Mouse (Mus musculus): ENCODE measurements at regions not wholly inside any gene's neighbourhood (a gene's known extent, or its start where the extent isn't known, plus 50 kb on each side); places are given as distances from the start of the nearest gene placed in this dataset.

GRCm38 (mm10) chr5:106392213-106392612 is 65.8 kb downstream of the Barhl2 start:
- DNase-seq (ENCODE audit: low spot score), result no peak

GRCm38 (mm10) chr5:106386621-106387020 is 71.3 kb downstream of the Barhl2 start:
- no peak for DNase-seq (ENCODE audit: low spot score)

DNA sequence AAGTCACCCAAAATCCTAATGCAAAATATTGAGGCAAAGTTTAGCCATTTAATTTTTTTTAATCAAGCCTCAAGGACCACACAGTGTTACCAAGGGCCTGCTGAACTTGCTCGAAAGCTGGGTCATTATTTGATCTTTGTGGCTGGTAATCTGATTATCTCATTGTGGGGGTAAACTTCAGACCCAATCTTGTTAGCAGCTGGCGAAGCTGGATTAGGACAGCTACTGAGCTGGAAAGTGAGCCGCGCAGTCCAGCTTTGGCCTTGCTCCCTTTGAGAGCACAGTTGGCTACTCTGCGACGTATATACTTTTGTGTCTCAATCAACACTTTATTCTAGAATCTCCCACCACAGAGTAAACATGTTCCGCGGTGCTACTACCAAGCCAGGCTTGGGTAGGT is 72.1 kb downstream of the Barhl2 start:
- no peak for DNase-seq (ENCODE audit: low spot score)

GRCm38 (mm10) chr5:106385219-106385618 is 72.7 kb downstream of the Barhl2 start:
- DNase-seq (ENCODE audit: low spot score), result no peak

- DNase-seq (ENCODE audit: low spot score), result no peak
Observed at GRCm38 (mm10) chr5:106384138-106384770, 73.7 kb downstream of the Barhl2 start.

- no peak for DNase-seq (ENCODE audit: low spot score)
Observed at GRCm38 (mm10) chr5:106381919-106382318, 76.0 kb downstream of the Barhl2 start.

DNA sequence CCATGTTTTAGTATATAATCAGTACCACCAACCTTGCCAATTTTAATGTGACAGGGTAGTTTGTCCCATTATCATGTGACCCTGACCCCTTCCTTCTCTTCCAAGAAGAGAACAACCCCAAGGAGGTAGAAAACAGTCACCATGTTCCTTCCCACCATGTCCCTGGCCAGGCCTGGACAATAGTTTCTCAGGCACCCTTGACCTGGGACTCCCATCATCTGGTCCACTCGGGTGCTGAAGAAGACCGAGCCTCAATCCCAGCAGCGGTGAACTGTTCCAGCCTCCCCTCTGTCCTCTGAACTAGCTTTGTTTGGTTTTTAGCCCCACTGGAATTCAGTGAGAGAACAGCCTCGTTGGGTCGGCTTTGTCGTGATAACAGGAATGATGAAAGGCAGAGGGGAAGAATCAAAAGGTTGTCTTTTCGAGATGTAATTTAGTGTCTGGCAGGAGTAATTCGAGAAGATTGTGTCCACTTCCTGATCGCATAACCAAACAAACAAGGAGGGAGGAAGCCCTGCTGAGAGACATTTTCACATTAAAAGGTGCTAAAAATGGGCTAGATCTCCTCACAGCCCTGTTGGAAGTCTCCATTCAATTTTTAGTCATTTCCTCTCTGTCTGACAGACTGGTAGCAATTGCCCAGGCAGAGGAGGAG is 77.2 kb downstream of the Barhl2 start:
- no peak for DNase-seq (ENCODE audit: low spot score)

- no peak for DNase-seq (ENCODE audit: low spot score)
Observed at GRCm38 (mm10) chr5:106376781-106377525, 81.0 kb downstream of the Barhl2 start.

GRCm38 (mm10) chr5:106367831-106368230 is 90.1 kb downstream of the Barhl2 start:
- DNase-seq (ENCODE audit: low spot score), result no peak

DNA sequence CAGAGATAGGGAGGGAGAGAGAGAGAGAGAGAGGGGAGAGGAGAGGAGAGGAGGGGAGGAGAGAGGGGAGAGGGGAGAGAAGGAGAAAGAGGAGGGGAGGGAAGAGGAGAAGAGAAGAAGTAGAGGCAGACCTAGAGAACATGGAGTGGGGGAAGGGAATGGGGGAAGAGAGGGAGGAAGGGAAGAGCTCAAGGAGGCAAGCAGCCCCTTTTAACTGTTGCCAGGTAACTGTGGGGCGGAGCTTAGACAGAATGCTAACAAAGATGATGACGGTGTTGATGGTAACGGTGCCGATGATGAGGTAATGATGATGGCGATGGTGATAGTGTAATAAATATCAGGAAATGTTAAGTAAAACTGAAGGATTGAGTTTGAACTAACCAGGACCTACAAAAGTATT is 90.7 kb downstream of the Barhl2 start:
- no peak for DNase-seq (ENCODE audit: low spot score)

DNA sequence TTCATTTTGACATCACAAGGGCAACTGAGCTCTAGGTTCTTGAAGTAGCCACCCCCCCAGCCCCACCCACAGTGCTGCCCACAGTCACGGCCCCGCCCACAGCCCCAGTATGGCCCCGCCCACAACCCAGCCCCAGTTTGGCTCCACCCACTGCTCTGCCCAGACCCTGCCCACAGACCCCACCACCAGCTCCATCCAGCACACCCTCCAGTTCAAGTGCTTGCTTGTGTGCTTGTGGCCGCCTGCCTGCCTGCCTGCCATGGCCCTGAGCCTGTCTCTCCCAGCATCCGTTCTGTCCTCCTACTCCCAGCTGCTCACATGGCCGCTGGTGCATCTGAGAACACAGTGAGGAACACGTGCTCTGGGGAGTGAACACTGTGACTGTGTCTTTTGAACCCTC is 92.0 kb downstream of the Barhl2 start:
- DNase-seq (ENCODE audit: low spot score), result no peak

- peak; percentile 16 for DNase-seq (ENCODE audit: low spot score)
Observed at GRCm38 (mm10) chr5:106365094-106365493, 92.9 kb downstream of the Barhl2 start.

DNA sequence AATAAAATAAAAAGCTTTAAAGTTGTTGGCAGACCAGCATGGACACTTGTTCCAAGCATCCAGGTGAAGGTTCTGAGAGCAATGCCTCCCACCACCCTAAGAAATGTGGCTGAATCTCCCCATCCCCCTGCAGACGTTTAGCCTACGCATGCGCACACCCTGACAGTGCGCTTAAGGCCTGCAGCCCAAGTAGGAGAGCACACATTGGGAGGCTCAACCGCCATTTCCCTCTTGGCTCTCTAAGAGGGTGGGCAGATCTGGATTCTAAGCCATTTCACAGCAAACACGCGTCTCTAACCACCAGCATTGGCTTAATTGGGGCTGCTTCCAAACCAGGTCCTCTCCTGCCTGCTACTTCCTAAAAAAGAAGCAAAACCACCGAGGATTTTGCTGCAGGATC is 106.6 kb downstream of the Barhl2 start:
- DNase-seq (ENCODE audit: low spot score), result no peak

GRCm38 (mm10) chr5:106349851-106350515 is 108.0 kb downstream of the Barhl2 start:
- DNase-seq (ENCODE audit: low spot score), result no peak

- DNase-seq (ENCODE audit: low spot score), result no peak
Observed at GRCm38 (mm10) chr5:106344308-106344707, 113.7 kb downstream of the Barhl2 start.

DNA sequence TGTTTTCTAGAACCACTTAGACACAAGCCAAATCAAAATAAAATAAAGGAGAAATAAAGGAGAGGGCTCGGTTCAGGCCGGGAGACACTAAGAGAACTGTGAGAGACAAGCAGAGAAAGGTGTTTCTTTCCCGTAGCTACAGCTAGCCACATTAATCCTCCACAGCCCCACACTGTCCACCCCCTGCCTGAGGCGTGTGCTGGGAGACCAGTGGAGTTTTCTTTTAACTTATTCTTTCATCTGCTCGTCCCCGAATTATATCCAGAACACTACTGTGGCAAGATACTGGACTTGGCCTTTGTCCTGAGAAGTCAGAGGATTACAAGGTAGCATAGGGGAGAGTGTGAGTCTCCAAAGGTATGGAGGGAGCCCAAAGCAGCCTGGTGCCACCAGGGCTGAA is 114.4 kb downstream of the Barhl2 start:
- no peak for DNase-seq (ENCODE audit: low spot score)

DNA sequence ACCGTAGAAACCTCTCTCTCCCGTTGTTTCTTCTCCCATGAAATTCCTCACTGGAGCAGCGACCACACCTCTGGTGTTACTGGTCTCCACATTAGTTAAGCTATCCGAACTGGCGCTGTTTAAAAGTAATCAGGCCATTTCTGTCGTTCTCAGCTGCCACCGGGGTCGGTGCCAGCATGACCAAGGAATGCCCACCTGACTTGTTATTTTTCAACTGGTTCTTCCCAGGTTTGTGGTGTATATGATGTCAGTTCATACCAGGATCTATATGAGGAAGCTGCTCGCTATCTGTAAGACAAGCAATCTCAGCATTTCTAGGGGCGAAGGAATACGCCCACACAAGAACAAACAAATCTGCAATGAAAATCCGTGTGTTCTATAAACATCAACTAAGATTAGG is 116.6 kb downstream of the Barhl2 start:
- DNase-seq (ENCODE audit: low spot score), result no peak

- DNase-seq (ENCODE audit: low spot score), result no peak
Observed at GRCm38 (mm10) chr5:106335639-106336038, 122.3 kb downstream of the Barhl2 start.

DNA sequence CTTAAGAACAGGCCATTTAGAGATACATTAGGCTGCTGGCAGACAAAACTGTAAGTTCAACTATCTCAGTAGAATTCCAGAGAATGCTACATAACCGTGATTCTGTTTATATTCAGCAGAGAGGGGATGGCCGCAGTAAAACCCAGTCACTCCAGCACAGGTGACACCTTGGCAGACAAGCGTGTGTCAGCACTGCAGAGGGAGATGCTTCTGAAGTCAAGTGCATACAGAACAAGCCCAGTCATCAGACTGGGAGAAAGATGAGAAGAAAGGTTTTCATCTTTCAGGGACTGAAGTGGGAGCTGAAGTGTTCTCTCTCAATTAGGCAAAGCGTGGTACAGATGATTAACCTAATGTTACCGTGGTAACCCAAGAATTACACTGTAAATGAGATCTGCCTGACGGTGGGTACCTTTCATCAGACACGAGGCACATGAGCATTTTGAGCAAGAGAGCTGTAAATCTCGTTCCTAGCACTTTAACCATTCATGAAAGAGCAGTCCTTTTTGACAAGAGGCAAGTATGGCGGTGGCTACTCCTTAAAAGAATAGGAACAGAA is 130.3 kb downstream of the Barhl2 start:
- DNase-seq (ENCODE audit: low spot score), result no peak

GRCm38 (mm10) chr5:106322574-106323215 is 135.3 kb downstream of the Barhl2 start:
- DNase-seq (ENCODE audit: low spot score), result no peak

GRCm38 (mm10) chr5:106321426-106321825 is 136.5 kb downstream of the Barhl2 start:
- no peak for DNase-seq (ENCODE audit: low spot score)

DNA sequence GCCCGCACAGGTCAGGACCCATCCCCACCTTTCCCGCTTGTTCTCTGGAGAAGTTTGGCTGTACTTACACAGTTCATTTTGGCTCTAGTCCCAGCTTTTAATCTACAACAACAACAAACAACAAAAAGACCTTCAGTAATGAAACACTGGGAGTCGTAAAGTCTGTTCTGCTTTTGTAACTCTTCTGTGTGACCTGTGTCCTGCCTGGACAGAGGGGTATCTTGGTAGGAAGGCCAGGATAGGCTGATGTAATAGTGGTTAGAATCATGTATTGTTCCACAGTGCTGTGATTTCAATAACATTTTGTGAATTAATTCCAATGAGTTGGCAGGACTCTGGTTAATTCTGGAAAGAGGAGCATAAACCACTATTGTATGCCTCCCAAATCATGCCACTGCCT is 136.9 kb downstream of the Barhl2 start:
- peak; percentile 3 for DNase-seq (ENCODE audit: low spot score)
